Mouse (Mus musculus): ENCODE data around the gene Tmeff2.

Gene Tmeff2

GRCm38 (mm10) chr1:51199088-51199830 lies 298.8 kb downstream of the Tmeff2 start:
- ATAC-seq (ENCODE audit: low TSS enrichment), result peak; percentile 99

GRCm38 (mm10) chr1:51199954-51200353 lies 299.5 kb downstream of the Tmeff2 start:
- ATAC-seq (ENCODE audit: low TSS enrichment), result no peak

DNA sequence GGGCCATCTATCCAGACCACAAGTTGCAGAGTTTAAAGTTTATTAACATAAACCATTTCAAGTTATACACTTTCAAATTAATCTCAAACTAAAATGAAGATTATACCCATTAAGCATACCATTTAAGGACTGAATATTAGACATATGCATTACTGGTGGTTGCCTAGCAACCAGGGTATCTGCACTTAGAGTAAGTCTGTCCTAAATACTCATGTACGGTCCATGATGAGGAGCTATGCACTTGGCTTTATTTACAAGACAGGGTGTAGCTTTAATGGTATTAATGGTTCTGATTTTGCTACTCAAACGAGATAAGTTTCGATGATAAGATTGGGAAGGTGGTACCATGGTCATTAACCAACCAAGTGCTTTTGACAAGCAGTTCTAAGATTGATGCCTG lies 315.2 kb downstream of the Tmeff2 start:
- no peak for ATAC-seq (ENCODE audit: low TSS enrichment)

- peak; percentile 72 for ATAC-seq (ENCODE audit: low TSS enrichment)
These were observed 316.0 kb downstream of the Tmeff2 start for GRCm38 (mm10) chr1:51216292-51217050.

- ATAC-seq (ENCODE audit: low TSS enrichment), result no peak
These were observed 316.8 kb downstream of the Tmeff2 start for GRCm38 (mm10) chr1:51217227-51217626.

DNA sequence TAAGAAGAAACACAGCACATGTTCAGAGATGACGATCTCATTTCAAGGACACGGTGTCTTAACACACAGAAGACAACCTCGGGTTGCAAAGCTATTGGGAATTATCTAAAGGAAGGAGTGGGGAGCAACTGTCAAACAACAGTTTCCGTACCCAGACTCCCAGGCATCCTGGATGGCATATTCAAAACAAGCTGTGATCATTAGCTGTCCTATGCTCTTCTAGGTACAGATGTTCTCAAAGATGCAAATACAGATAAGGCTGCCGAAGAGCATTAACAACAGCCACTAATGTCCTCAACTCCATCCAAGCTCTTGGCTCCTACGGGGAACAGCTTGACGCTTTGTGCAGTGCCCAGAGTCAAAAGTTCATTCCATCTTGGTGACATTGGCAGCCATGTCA lies 324.7 kb downstream of the Tmeff2 start:
- no peak for ATAC-seq (ENCODE audit: low TSS enrichment)

Measured in frontal cortex, adult (tissue).